Mouse (Mus musculus) layer of hippocampus, adult 18-20 months (tissue): ENCODE measurements at regions not wholly inside any gene's neighbourhood (a gene's known extent, or its start where the extent isn't known, plus 50 kb on each side); places are given as distances from the start of the nearest gene placed in this dataset.

Source experiments
- DNase-seq, 2 experiments: peaks; one replicate each; pipeline ENCODE4 v3.0.0; 2022; ENCODE audit warnings: low spot score in 2 of 2

DNA sequence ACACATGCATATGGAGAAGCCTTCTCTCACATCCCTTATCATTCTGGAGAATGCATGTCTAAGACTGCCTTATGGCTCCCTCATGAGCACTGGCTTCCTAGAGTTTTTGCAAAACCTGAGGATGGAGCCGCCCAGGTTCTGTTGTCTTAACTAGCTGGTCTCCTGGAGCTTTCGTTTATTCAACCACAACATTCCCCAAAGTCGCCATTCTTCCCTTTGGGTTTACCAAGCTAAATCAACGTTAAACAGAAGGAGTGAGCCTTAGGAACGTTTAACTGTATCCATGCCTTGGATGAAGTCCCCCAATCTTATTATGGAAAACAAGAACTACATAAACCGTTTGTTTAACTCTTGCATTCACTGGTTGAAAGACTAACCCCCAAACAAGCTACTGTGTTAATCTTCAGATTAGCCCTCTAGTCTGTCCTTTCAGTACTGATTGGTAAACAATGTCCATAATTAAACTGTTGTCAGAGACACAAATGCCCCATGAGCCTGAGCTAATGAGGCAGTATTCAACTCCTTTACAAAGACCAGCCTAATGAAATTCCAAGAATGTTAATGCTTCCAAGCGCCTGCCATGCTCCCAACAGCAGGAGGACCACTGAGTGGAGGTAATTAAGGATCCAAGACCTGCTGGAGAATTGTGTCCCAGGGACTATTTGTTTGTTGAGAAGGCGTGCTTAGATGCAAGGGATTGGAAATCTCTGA is 121.1 kb upstream of the Cdkn3 start:
- DNase-seq = no peak

DNA sequence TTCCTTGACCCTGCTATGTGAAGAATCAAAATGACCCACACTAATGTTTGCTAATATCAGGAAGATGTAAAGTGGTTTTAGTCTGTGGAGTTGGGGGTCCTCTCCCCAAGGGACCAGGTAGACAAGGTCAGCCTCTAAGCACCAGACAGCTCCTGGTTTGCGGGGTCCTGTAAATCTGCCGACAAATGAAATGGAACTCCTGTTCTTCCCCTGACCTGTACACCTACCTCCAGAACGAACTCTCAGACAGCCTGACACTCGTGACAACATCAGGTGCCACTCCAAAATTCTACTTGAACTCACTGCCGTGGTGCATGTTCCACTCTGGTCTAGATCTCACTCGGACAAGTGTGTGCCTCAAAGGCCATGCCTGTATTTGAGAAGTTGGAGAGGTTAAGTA is 121.8 kb upstream of the Cdkn3 start:
- DNase-seq = no peak

- no peak for DNase-seq
Observed at GRCm38 (mm10) chr14:46637240-46637639, 123.1 kb upstream of the Cdkn3 start.

DNA sequence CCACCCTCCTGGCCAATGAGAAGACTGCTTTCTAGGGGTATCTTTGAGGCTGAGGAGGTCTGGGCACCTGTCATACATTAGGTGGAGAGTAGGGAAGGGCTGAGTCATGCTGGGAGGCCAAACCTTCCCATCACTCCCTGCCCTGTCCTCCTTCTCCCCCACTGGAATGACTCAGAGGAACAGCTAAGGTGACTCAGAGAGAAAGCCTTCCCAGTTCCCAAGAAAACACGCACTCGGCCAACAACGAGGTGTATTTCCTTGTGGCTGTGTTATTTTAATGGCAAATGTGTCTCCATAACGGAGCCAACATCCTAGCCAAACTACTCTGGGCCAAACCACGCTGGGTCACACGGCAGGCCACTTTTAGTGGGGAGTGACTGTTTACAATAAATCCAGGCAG is 124.0 kb upstream of the Cdkn3 start:
- no peak for DNase-seq

DNA sequence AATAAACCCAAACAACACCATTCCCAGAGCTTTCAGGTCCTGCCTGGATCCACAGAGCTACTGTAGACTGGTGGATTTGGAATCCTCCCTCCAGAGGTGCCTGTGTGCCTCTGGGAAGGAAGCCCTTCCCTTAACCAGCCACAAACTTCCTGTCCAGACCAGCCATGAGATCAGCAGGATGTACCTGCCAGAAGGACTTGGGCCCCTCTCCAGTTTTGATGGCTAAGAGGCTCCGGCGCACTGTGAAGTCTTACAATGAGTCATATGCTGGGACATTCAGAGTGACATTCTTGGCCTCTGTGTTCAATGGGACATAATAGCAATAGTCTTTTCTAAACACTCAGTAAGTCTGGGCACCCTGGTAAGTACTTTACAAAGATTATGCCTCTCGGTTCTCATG is 125.0 kb upstream of the Cdkn3 start:
- DNase-seq = no peak

DNA sequence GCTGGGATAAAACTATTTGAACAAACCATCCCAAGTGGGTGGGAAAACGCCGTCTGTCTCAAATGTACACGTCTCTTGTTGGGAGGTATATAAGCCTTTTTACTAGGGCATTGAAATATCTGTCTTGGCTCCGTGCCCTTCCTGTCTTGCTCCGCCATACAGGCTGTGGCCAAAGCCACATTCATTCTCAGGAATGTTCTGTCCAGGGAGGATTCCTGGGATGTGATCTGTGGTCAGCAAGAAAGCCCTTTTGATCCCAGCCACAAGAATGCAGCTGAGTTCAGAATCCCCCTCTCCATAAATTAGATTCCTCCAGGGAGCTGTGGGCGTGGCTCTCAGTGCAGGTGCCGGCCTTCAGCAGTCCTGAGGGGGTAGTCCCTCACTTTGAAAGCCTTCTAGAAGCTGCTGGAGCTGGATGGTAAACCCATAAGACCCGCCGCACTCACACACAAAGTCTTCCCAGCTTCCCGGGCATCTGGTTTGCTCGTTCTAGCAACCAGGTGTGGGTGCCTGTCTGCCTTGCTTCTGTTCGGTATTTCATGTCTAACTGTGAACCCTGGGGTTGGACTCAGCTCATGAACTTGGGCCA is 125.6 kb upstream of the Cdkn3 start:
- DNase-seq = no peak

- no peak for DNase-seq
Observed at GRCm38 (mm10) chr14:46634251-46634650, 126.1 kb upstream of the Cdkn3 start.

GRCm38 (mm10) chr14:46627690-46628089 is 132.7 kb upstream of the Cdkn3 start:
- no peak for DNase-seq

GRCm38 (mm10) chr14:46625760-46626159 is 134.6 kb upstream of the Cdkn3 start:
- DNase-seq = no peak

GRCm38 (mm10) chr14:46623645-46624044 is 136.7 kb upstream of the Cdkn3 start:
- DNase-seq = no peak

DNA sequence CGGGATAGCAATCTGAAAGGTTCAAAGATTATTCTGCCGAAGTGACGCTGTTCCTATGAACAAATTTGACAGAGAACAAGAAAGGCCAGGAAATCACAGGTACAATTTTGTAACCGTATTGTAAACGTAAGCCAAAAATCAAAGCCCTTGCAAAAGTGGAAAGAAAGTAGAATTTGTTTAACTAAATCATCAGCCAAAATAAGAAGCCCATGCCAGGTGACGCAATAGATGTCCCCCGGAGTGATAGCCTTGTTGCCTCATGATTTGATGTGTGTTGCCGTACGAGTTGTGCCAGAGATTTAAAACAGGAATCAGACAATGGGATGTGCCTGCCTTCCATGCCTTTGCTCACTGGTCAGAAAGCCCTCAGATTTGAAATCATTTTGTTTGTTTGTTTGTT is 144.3 kb upstream of the Cdkn3 start:
- no peak for DNase-seq

DNA sequence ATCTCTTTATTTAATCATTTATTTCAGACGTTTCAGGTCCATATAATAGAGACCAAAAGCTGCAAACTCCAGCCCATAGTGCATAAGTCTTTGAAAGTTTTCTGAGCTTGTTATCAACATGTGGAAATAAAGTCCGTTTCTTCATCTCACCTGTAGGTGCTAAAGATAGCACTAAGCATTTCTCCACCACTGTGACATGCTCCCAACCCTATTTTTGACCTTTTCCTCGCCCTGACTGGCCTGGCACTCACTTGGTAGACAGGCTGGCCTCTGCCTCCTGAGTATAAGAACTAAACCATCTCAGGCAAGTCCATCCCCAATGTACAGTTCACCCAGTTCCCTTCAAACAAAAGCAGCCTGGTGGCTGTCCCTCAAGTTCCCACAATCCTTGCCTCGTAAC is 145.4 kb upstream of the Cdkn3 start:
- DNase-seq = no peak

DNA sequence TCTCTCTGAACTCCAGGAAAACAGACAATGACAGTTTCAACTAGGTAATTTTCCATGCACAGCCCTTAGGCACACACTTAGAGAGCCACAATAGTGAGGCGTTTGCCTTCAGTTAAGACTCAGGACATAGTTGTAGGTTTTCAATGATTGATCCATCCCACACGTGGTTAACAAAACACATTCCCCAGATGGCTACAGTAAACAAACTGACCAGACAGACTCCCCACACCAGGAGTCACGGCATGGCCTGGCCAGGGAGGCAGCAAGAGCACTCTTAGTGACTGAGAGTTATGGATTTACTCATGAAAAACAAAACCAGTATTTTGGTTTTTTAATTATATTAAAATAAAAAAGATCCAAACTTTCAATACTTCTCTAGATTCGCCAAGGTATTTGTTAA is 146.6 kb upstream of the Cdkn3 start:
- DNase-seq = no peak

GRCm38 (mm10) chr14:46613211-46613610 is 147.1 kb upstream of the Cdkn3 start:
- DNase-seq = no peak

GRCm38 (mm10) chr14:46612584-46612983 is 147.8 kb upstream of the Cdkn3 start:
- no peak for DNase-seq

GRCm38 (mm10) chr14:46610926-46611325 is 149.4 kb upstream of the Cdkn3 start:
- no peak for DNase-seq

DNA sequence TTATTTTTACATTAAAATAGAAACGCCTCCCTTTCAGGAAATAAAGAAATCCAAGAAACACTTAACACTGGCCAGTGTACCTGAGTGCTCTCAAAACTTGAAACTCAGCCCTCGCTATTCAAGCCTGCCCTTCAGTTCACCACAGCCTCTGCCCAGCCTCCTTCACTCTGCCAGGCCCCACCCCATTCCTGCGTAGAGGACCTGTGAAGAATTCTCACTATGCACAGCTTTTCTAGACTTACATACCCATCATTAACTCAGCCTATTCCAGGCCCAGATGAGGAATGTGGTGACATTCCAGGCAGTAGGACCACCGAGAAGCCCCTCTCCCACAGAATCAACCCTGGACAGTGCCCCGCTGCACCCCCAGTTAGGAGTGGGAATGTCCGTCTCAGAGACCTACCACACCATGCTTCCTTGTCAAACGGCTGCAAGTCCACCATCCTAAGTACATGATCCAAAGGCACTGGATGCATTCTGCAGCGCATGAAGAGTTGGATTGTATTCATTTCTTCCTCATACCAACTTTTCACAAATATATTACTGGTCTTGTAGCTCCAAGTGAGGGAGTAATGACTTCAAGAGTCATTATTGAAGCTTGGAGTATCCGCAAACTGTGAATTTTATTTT is 150.0 kb upstream of the Cdkn3 start:
- no peak for DNase-seq

- DNase-seq = no peak
Observed at GRCm38 (mm10) chr14:46606694-46607093, 153.6 kb upstream of the Cdkn3 start.

DNA sequence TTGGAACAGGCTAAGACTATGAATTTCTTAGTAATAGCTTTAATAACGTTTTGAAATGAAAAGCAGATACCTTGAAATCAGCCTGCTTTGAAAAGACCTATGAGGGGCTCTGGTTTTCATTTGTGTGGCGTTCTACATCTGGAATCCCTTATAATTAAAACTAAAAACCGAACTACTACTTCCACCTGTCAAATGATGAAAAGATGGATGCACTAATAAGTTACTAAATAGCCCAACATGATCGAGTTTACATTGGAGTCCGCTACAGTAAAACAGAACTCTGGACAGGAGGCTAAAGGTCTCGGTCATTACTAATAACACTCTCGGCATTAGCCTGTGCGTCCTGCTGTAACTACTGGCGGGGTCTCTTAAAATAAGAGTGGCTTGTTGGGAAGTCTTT is 154.3 kb upstream of the Cdkn3 start:
- DNase-seq = no peak

DNA sequence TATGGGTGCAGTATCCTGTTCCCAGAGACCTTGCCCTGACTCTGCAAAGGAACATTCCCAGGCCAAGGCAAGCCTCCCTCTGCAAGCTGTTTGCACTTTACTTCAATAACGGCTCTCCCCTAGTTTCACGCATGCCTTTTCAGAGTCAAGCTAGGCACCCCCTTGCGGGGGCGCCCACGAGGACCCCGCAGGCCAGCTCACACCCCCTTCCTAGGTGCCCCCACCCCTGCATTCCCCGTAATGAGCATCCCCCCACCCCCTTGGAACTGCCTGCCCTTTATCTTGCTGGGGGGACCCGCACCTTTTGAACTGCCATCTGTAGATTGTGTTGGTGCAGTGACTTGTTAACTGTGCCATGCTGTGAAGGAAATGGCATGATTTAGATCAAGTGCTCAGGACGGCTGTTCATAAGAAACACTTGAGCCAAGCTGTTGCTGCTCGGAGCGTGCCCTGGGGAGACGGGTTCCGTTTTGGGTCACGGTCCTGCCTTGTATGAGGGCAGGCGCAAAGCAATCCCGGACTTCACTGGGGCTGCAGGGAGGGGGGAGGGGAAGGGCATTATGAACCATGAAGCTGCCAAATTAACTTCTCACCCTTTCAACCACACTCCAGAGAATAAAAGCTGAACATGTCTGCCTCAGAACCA is 155.3 kb upstream of the Cdkn3 start:
- no peak for DNase-seq

GRCm38 (mm10) chr14:46604156-46604885 is 156.0 kb upstream of the Cdkn3 start:
- DNase-seq = no peak
